Mouse (Mus musculus): Measurements from ENCODE around the gene Cd163. TPM values are rescaled to one million over a fixed set of nuclear protein-coding genes. Genes with fewer than 3 reads are reported as not detected.
A peak's percentile ranks its signal among the peaks of the same experiment; 100 is the strongest.

Cd163 gene
- polyA plus RNA-seq, 1 experiment: 2.3 TPM

- Histone ChIP-seq H3K27ac (ENCODE audit: insufficient read depth, low read length) (no peak overlapping the region), H3K4me3 (ENCODE audit: extremely low read depth, insufficient read depth, insufficient read length) (no peak overlapping the region), H3K36me3 (ENCODE audit: control insufficient read depth, insufficient read depth, low read length) (no peaks in the 10 kb centered on the region), H3K4me1 (ENCODE audit: control insufficient read depth, insufficient read depth, insufficient read length) (no peaks in the 10 kb centered on the region; the same call in 1 of the 2 replicates), H3K27me3 (ENCODE audit: control insufficient read depth, insufficient read depth, low read length) (no peaks in the 10 kb centered on the region)
- 50% methylated on average over 6 of the region's 6 CpGs for WGBS
- DNase-seq (ENCODE audit: low read depth in 1 of 2, low spot score in 2 of 2): no peak
- TF ChIP-seq CTCF (IDR thresholded peaks at IDR 0.05; ENCODE audit: extremely low read depth, insufficient read depth, insufficient read length, insufficient replicate concordance) (no peak), POLR2A (IDR thresholded peaks at IDR 0.05; ENCODE audit: low read depth, low read length) (no peak)
These were observed 54.5 kb downstream of the Cd163 start for GRCm38 (mm10) chr6:124358953-124359352.

DNA sequence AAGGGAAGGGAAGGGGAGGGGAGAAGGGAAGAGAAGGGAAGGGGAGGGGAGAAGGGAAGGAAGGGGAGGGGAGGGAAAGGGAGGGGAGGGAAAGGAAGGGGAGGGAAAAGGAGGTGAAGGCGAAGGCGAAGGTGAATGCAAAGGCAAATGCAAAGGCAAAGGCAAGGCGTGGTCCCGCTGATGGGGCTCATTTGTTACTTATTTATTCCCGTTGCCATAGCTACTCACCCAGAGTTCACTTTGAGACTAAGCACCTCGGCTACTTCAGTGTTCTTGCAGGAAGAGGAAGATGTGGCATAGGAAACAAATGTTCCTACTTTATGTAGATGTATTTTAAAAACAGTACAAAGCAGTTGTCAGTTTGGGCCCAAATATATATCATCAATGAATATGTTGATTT, 56.1 kb downstream of the Cd163 start:
- TF ChIP-seq POLR2A (IDR thresholded peaks at IDR 0.05; ENCODE audit: low read depth, low read length): no peak
- TF ChIP-seq CTCF (IDR thresholded peaks at IDR 0.05; ENCODE audit: extremely low read depth, insufficient read depth, insufficient read length, insufficient replicate concordance): no peak

DNA sequence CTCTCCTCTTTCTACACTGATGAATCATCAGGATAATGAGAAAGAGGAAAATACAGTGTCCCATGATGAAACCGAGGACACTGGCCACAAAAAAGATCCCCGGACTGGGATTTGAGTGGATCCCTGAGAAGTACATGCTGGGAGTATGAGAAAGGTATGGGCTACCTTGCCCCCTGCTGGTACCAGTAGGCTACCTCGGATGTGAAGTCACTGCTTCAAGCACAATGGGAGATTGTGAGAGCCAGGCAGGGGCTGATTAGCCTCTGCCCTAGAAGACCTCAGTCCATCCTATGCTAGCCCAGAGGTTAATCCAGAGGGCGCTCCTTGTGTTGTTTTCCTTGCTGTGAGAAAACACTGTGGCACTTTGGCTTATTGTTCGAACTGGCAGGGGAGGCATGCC, 59.9 kb downstream of the Cd163 start:
- no peaks in the 10 kb centered on the region for H3K27me3 ChIP-seq (ENCODE audit: control insufficient read depth, insufficient read depth, low read length)
- WGBS: 75% methylated on average over 5 of the region's 5 CpGs
- TF ChIP-seq CTCF (IDR thresholded peaks at IDR 0.05; ENCODE audit: extremely low read depth, insufficient read depth, insufficient read length, insufficient replicate concordance): no peak
- no peak for TF ChIP-seq POLR2A (IDR thresholded peaks at IDR 0.05; ENCODE audit: low read depth, low read length)
- DNase-seq (ENCODE audit: low read depth in 1 of 2, low spot score in 2 of 2): no peak
- H3K27ac ChIP-seq (ENCODE audit: insufficient read depth, low read length): no peak overlapping the region
- no peaks in the 10 kb centered on the region for H3K36me3 ChIP-seq (ENCODE audit: control insufficient read depth, insufficient read depth, low read length)
- H3K4me1 ChIP-seq (ENCODE audit: control insufficient read depth, insufficient read depth, insufficient read length): no peaks in the 10 kb centered on the region; the same call in 1 of the 2 replicates
- H3K4me3 ChIP-seq (ENCODE audit: extremely low read depth, insufficient read depth, insufficient read length): no peak overlapping the region

More for the DNA sequence above, 56.1 kb downstream of the Cd163 start:
- H3K4me1 ChIP-seq (ENCODE audit: control insufficient read depth, insufficient read depth, insufficient read length): no peaks in the 10 kb centered on the region; the same call in 1 of the 2 replicates
- 43% methylated on average over 6 of the region's 6 CpGs for WGBS
- H3K4me3 ChIP-seq (ENCODE audit: extremely low read depth, insufficient read depth, insufficient read length): no peak overlapping the region
- no peak overlapping the region for H3K27ac ChIP-seq (ENCODE audit: insufficient read depth, low read length)
- no peaks in the 10 kb centered on the region for H3K27me3 ChIP-seq (ENCODE audit: control insufficient read depth, insufficient read depth, low read length)
- no peak for DNase-seq (ENCODE audit: low read depth in 1 of 2, low spot score in 2 of 2)
- H3K36me3 ChIP-seq (ENCODE audit: control insufficient read depth, insufficient read depth, low read length): no peaks in the 10 kb centered on the region

GRCm38 (mm10) chr6:124373584-124374206, 69.2 kb downstream of the Cd163 start:
- Histone ChIP-seq H3K27ac (ENCODE audit: insufficient read depth, low read length) (peak overlapping the region; percentile 18; the same call in 1 of the 2 replicates), H3K4me3 (ENCODE audit: extremely low read depth, insufficient read depth, insufficient read length) (no peak overlapping the region), H3K36me3 (ENCODE audit: control insufficient read depth, insufficient read depth, low read length) (no peaks in the 10 kb centered on the region), H3K27me3 (ENCODE audit: control insufficient read depth, insufficient read depth, low read length) (no peaks in the 10 kb centered on the region), H3K4me1 (ENCODE audit: control insufficient read depth, insufficient read depth, insufficient read length) (peaks cover 13% of the 10 kb centered on the region; the same call in 1 of the 2 replicates)
- DNase-seq (ENCODE audit: low read depth in 1 of 2, low spot score in 2 of 2): no peak
- 37% methylated on average over 6 of the region's 6 CpGs for WGBS
- TF ChIP-seq CTCF (IDR thresholded peaks at IDR 0.05; ENCODE audit: extremely low read depth, insufficient read depth, insufficient read length, insufficient replicate concordance) (no peak), POLR2A (IDR thresholded peaks at IDR 0.05; ENCODE audit: low read depth, low read length) (no peak)

DNA sequence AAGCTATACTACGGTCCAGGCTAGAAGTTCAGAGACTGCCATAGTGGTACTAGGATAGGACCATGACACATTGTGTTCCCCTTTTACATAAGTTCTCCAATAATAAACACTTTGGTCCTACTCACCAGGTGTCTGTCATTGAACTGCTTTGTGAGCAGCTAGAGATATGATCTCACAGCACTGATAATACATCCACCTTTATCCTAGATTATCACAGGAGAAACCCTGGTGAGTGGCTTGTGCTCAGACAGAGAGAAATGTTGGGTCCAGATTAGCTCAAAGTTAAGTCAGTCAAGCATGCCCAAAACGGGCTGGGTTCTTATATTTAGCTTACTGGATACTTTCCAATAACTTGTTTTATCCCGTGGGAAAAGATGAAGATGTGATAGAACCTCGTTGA, 70.2 kb downstream of the Cd163 start:
- Histone ChIP-seq H3K27ac (ENCODE audit: insufficient read depth, low read length) (no peak overlapping the region), H3K27me3 (ENCODE audit: control insufficient read depth, insufficient read depth, low read length) (no peaks in the 10 kb centered on the region), H3K4me1 (ENCODE audit: control insufficient read depth, insufficient read depth, insufficient read length) (peaks cover 13% of the 10 kb centered on the region; the same call in 1 of the 2 replicates), H3K4me3 (ENCODE audit: extremely low read depth, insufficient read depth, insufficient read length) (no peak overlapping the region), H3K36me3 (ENCODE audit: control insufficient read depth, insufficient read depth, low read length) (no peaks in the 10 kb centered on the region)
- DNase-seq (ENCODE audit: low read depth in 1 of 2, low spot score in 2 of 2): no peak
- 27% methylated on average over 4 of the region's 4 CpGs for WGBS
- TF ChIP-seq POLR2A (IDR thresholded peaks at IDR 0.05; ENCODE audit: low read depth, low read length) (no peak), CTCF (IDR thresholded peaks at IDR 0.05; ENCODE audit: extremely low read depth, insufficient read depth, insufficient read length, insufficient replicate concordance) (no peak)

DNA sequence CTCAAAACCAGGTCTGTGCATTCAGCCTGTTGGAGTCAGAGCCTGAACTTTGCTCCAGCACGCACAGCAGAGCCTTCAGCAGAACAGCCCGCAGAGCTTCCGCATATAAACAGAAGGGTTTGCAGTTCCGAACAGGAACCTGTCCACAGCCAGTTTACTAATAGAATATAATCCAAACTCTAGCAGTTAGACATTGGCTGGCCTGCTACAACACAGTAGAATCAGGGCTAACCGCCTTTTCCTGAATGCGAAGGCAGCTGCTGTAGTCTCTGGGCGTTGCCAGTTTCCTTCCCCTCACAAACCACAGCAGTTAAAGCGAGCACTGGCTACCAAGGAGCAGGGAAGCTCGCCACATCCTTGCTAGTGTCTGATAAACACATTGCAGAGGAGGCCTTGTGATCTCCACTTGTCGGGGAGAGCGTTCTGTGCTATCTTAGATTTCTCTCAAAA, 71.0 kb downstream of the Cd163 start:
- H3K27me3 ChIP-seq (ENCODE audit: control insufficient read depth, insufficient read depth, low read length): no peaks in the 10 kb centered on the region
- peak overlapping the region; percentile 39 for H3K27ac ChIP-seq (ENCODE audit: insufficient read depth, low read length)
- 8% methylated on average over 11 of the region's 11 CpGs for WGBS
- H3K36me3 ChIP-seq (ENCODE audit: control insufficient read depth, insufficient read depth, low read length): no peaks in the 10 kb centered on the region
- TF ChIP-seq POLR2A (IDR thresholded peaks at IDR 0.05; ENCODE audit: low read depth, low read length): no peak
- TF ChIP-seq CTCF (IDR thresholded peaks at IDR 0.05; ENCODE audit: extremely low read depth, insufficient read depth, insufficient read length, insufficient replicate concordance): no peak
- peak; percentile 67 to 71 for DNase-seq (ENCODE audit: low read depth in 1 of 2, low spot score in 2 of 2)
- no peak overlapping the region for H3K4me3 ChIP-seq (ENCODE audit: extremely low read depth, insufficient read depth, insufficient read length)
- H3K4me1 ChIP-seq (ENCODE audit: control insufficient read depth, insufficient read depth, insufficient read length): peaks cover 13% of the 10 kb centered on the region; the same call in 1 of the 2 replicates

DNA sequence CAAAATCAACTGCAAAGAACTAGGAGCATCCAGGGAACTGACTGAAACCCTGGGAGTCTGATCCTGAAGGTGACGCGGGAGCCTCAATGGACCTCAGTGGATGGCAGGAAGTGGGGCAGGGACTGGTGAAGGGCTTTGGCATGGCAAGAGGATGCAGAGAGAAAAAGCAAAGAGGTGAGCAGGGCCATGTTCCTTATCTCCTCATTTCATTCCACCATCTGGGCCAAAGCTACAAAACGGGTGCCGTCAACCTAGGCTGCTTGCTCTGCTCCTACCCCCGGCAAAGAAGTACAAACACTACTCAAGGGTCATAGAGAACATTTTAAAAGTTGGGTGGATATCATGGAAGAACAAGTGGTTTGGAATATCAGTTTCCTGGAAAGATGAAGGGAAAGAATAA, 71.9 kb downstream of the Cd163 start:
- no peak overlapping the region for H3K4me3 ChIP-seq (ENCODE audit: extremely low read depth, insufficient read depth, insufficient read length)
- TF ChIP-seq CTCF (IDR thresholded peaks at IDR 0.05; ENCODE audit: extremely low read depth, insufficient read depth, insufficient read length, insufficient replicate concordance) (no peak), POLR2A (IDR thresholded peaks at IDR 0.05; ENCODE audit: low read depth, low read length) (no peak)
- peak overlapping the region; percentile 30; the same call in 1 of the 2 replicates for H3K27ac ChIP-seq (ENCODE audit: insufficient read depth, low read length)
- H3K4me1 ChIP-seq (ENCODE audit: control insufficient read depth, insufficient read depth, insufficient read length): peaks cover 13% of the 10 kb centered on the region; the same call in 1 of the 2 replicates
- no peaks in the 10 kb centered on the region for H3K27me3 ChIP-seq (ENCODE audit: control insufficient read depth, insufficient read depth, low read length)
- DNase-seq (ENCODE audit: low read depth in 1 of 2, low spot score in 2 of 2): no peak
- H3K36me3 ChIP-seq (ENCODE audit: control insufficient read depth, insufficient read depth, low read length): no peaks in the 10 kb centered on the region
- 53% methylated on average over 5 of the region's 5 CpGs for WGBS

Data from spleen, adult 2 months (tissue).